Mouse (Mus musculus) myocyte (in vitro differentiated cells): ENCODE results near the gene Prg2.

Source experiments
- E2F4 ChIP-seq: IDR thresholded peaks from one replicate; pipeline ENCODE4 v1.6.1; 2011; ENCODE audit warnings: mild to moderate bottlenecking, control low read depth, moderate library complexity; ENCODE audit not compliant: insufficient read depth
- MAX ChIP-seq: IDR thresholded peaks from one replicate; pipeline ENCODE4 v1.6.1; 2011; ENCODE audit warnings: low read depth, mild to moderate bottlenecking, control low read depth
- MYOD1 ChIP-seq, 3 experiments: IDR thresholded peaks; one replicate each; pipeline ENCODE4 v1.6.1; 2011; ENCODE audit warnings: control low read depth in 2 of 3, low read depth in 2 of 3, mild to moderate bottlenecking in 2 of 3, moderate library complexity in 1 of 3; ENCODE audit not compliant: insufficient read length in 2 of 3, control insufficient read depth in 1 of 3
- POLR2A ChIP-seq: IDR thresholded peaks from one replicate; pipeline ENCODE4 v1.6.1; 2011; ENCODE audit warnings: low read depth, mild to moderate bottlenecking, control low read depth, moderate library complexity; ENCODE audit not compliant: insufficient read length
- REST ChIP-seq: IDR thresholded peaks from one replicate; pipeline ENCODE4 v1.6.1; 2011; ENCODE audit warnings: mild to moderate bottlenecking, control low read depth, moderate library complexity; ENCODE audit not compliant: insufficient read depth, insufficient read length
- USF1 ChIP-seq: IDR thresholded peaks from one replicate; pipeline ENCODE4 v1.6.1; 2011; ENCODE audit warnings: low read depth, mild to moderate bottlenecking, control low read depth, moderate library complexity

DNA sequence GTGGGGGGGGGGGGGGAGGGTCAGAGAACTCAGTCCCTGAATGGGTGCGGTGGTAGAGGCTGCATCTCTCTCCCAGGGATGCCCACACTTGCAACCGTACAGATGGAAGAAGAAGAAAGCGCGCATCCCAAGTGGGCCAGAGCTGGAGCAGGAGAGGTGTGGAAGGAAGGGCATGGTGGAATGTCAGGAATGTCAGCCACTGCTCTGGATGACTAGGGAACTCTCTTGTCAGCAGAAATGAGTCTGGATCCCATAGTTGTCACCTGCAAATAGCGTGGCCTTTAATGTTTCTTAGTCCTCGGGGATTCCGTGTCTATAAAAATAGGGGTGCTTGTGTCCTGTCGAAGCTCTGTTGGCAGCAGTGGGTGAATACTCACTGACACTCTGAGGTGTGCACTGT, 22.3 kb downstream of the Prg2 start:
- TF ChIP-seq MYOD1 (IDR thresholded peaks at IDR 0.05; ENCODE audit: control insufficient read depth in 1 of 3, insufficient read length in 2 of 3, low read depth in 2 of 3) = no peak
- no peak for TF ChIP-seq POLR2A
- TF ChIP-seq REST = no peak
- TF ChIP-seq E2F4 = no peak
- TF ChIP-seq USF1 = no peak
- no peak for TF ChIP-seq MAX
